Mouse (Mus musculus): ENCODE data around the gene Nfib. TPM values are rescaled to one million over a fixed set of nuclear protein-coding genes. Genes with fewer than 3 reads are reported as not detected.
A peak's percentile ranks its signal among the peaks of the same experiment; 100 is the strongest.

Nfib gene
- polyA plus RNA-seq, 1 experiment from 2014 or later, result 58.4 TPM

GRCm38 (mm10) chr4:82584548-82584947 lies 121.0 kb downstream of the Nfib start:
- Histone ChIP-seq H3K9me3 (no peaks in the 10 kb centered on the region), H3K27ac (peak overlapping the region; percentile 60), H3K27me3 (no peaks in the 10 kb centered on the region), H3K4me2 (replicated peaks) (no peak overlapping the region), H3K4me1 (replicated peaks) (peaks cover 21% of the 10 kb centered on the region), H3K36me3 (no peaks in the 10 kb centered on the region), H3K9ac (replicated peaks) (no peak overlapping the region), H3K4me3 (replicated peaks) (no peak overlapping the region)
- WGBS, result 21% methylated on average over 4 of the region's 4 CpGs
- ATAC-seq, result peak; percentile 90

- Histone ChIP-seq H3K4me3 (replicated peaks) (no peak overlapping the region), H3K27me3 (no peaks in the 10 kb centered on the region), H3K9me3 (no peaks in the 10 kb centered on the region), H3K9ac (replicated peaks) (no peak overlapping the region), H3K4me1 (replicated peaks) (no peaks in the 10 kb centered on the region; the same call in 1 of the 2 replicates), H3K4me2 (replicated peaks) (no peak overlapping the region), H3K36me3 (no peaks in the 10 kb centered on the region), H3K27ac (0 out of 2 replicates have a peak overlapping the region, but pooled peaks have one; percentile 54)
- 69% methylated on average over 7 of the region's 7 CpGs for WGBS
- 0 out of 2 replicates have a peak, but pooled peaks have one; percentile 14 for ATAC-seq
Observed at GRCm38 (mm10) chr4:82573291-82573605, 132.3 kb downstream of the Nfib start.

GRCm38 (mm10) chr4:82572410-82573290 lies 132.9 kb downstream of the Nfib start:
- no peaks in the 10 kb centered on the region for H3K9me3 ChIP-seq
- no peak overlapping the region for H3K4me2 ChIP-seq (replicated peaks)
- no peak overlapping the region for H3K9ac ChIP-seq (replicated peaks)
- WGBS, result 60% methylated on average over 13 of the region's 13 CpGs
- ATAC-seq, result peak; percentile 84
- H3K36me3 ChIP-seq, result no peaks in the 10 kb centered on the region
- H3K4me3 ChIP-seq (replicated peaks), result no peak overlapping the region
- 0 out of 2 replicates have a peak overlapping the region, but pooled peaks have one; percentile 54 for H3K27ac ChIP-seq
- H3K4me1 ChIP-seq (replicated peaks), result no peaks in the 10 kb centered on the region; the same call in 1 of the 2 replicates
- H3K27me3 ChIP-seq, result no peaks in the 10 kb centered on the region

- H3K27me3 ChIP-seq, result no peaks in the 10 kb centered on the region
- no peak overlapping the region for H3K27ac ChIP-seq
- H3K9ac ChIP-seq (replicated peaks), result no peak overlapping the region
- no peaks in the 10 kb centered on the region for H3K36me3 ChIP-seq
- no peak for ATAC-seq
- WGBS, result 91% methylated on average over 2 of the region's 2 CpGs
- no peak overlapping the region for H3K4me3 ChIP-seq (replicated peaks)
- no peak overlapping the region for H3K4me2 ChIP-seq (replicated peaks)
- no peaks in the 10 kb centered on the region for H3K4me1 ChIP-seq (replicated peaks)
- H3K9me3 ChIP-seq, result no peaks in the 10 kb centered on the region
Observed at GRCm38 (mm10) chr4:82558816-82559215, 146.7 kb downstream of the Nfib start.

- Histone ChIP-seq H3K27me3 (no peaks in the 10 kb centered on the region), H3K4me2 (replicated peaks) (no peak overlapping the region), H3K27ac (no peak overlapping the region), H3K36me3 (no peaks in the 10 kb centered on the region), H3K9me3 (no peaks in the 10 kb centered on the region), H3K9ac (replicated peaks) (no peak overlapping the region), H3K4me3 (replicated peaks) (no peak overlapping the region), H3K4me1 (replicated peaks) (no peaks in the 10 kb centered on the region)
- ATAC-seq, result no peak
- WGBS, result 84% methylated on average over 16 of the region's 16 CpGs
Observed at GRCm38 (mm10) chr4:82555673-82556171, 149.8 kb downstream of the Nfib start.

GRCm38 (mm10) chr4:82553658-82554057 lies 151.9 kb downstream of the Nfib start:
- Histone ChIP-seq H3K27me3 (no peaks in the 10 kb centered on the region), H3K4me2 (replicated peaks) (no peak overlapping the region), H3K4me1 (replicated peaks) (no peaks in the 10 kb centered on the region), H3K27ac (no peak overlapping the region), H3K9me3 (no peaks in the 10 kb centered on the region), H3K36me3 (no peaks in the 10 kb centered on the region), H3K4me3 (replicated peaks) (no peak overlapping the region), H3K9ac (replicated peaks) (no peak overlapping the region)
- WGBS, result 81% methylated on average over 3 of the region's 3 CpGs
- ATAC-seq, result no peak

GRCm38 (mm10) chr4:82552238-82552637 lies 153.3 kb downstream of the Nfib start:
- 0 out of 2 replicates have a peak, but pooled peaks cover 2% of the 10 kb centered on the region for H3K27me3 ChIP-seq
- H3K4me2 ChIP-seq (replicated peaks), result no peak overlapping the region
- no peaks in the 10 kb centered on the region for H3K4me1 ChIP-seq (replicated peaks)
- H3K9me3 ChIP-seq, result no peaks in the 10 kb centered on the region
- no peak for ATAC-seq
- H3K27ac ChIP-seq, result no peak overlapping the region
- 73% methylated on average over 7 of the region's 7 CpGs for WGBS
- H3K36me3 ChIP-seq, result no peaks in the 10 kb centered on the region
- no peak overlapping the region for H3K9ac ChIP-seq (replicated peaks)
- H3K4me3 ChIP-seq (replicated peaks), result no peak overlapping the region

GRCm38 (mm10) chr4:82549762-82550380 lies 155.7 kb downstream of the Nfib start:
- WGBS, result 86% methylated on average over 10 of the region's 10 CpGs
- no peak overlapping the region for H3K27ac ChIP-seq
- 0 out of 2 replicates have a peak, but pooled peaks cover 2% of the 10 kb centered on the region for H3K27me3 ChIP-seq
- H3K9me3 ChIP-seq, result no peaks in the 10 kb centered on the region
- H3K4me1 ChIP-seq (replicated peaks), result no peaks in the 10 kb centered on the region
- H3K4me2 ChIP-seq (replicated peaks), result no peak overlapping the region
- no peaks in the 10 kb centered on the region for H3K36me3 ChIP-seq
- H3K9ac ChIP-seq (replicated peaks), result no peak overlapping the region
- ATAC-seq, result no peak
- H3K4me3 ChIP-seq (replicated peaks), result no peak overlapping the region

- Histone ChIP-seq H3K36me3 (no peaks in the 10 kb centered on the region), H3K4me3 (replicated peaks) (no peak overlapping the region), H3K27ac (no peak overlapping the region), H3K4me1 (replicated peaks) (no peaks in the 10 kb centered on the region; the same call in 1 of the 2 replicates), H3K4me2 (replicated peaks) (no peak overlapping the region), H3K9ac (replicated peaks) (no peak overlapping the region), H3K9me3 (no peaks in the 10 kb centered on the region), H3K27me3 (0 out of 2 replicates have a peak, but pooled peaks cover 8% of the 10 kb centered on the region)
- ATAC-seq, result no peak
- WGBS, result 91% methylated on average over 1 of the region's 1 CpGs
Observed at GRCm38 (mm10) chr4:82548247-82548646, 157.3 kb downstream of the Nfib start.

GRCm38 (mm10) chr4:82543936-82544335 lies 161.6 kb downstream of the Nfib start:
- 65% methylated on average over 3 of the region's 3 CpGs for WGBS
- H3K4me1 ChIP-seq (replicated peaks), result peaks cover 7% of the 10 kb centered on the region
- H3K27me3 ChIP-seq, result peaks cover 26% of the 10 kb centered on the region
- no peaks in the 10 kb centered on the region for H3K9me3 ChIP-seq
- H3K27ac ChIP-seq, result no peak overlapping the region
- H3K9ac ChIP-seq (replicated peaks), result no peak overlapping the region
- ATAC-seq, result no peak
- no peaks in the 10 kb centered on the region for H3K36me3 ChIP-seq
- no peak overlapping the region for H3K4me2 ChIP-seq (replicated peaks)
- H3K4me3 ChIP-seq (replicated peaks), result no peak overlapping the region

- H3K9ac ChIP-seq (replicated peaks), result no peak overlapping the region
- H3K4me1 ChIP-seq (replicated peaks), result peaks cover 13% of the 10 kb centered on the region
- no peak overlapping the region for H3K4me2 ChIP-seq (replicated peaks)
- no peaks in the 10 kb centered on the region for H3K36me3 ChIP-seq
- H3K4me3 ChIP-seq (replicated peaks), result no peak overlapping the region
- no peak overlapping the region for H3K27ac ChIP-seq
- WGBS, result 33% methylated on average over 4 of the region's 4 CpGs
- ATAC-seq, result no peak
- H3K9me3 ChIP-seq, result no peaks in the 10 kb centered on the region
- peaks cover 30% of the 10 kb centered on the region for H3K27me3 ChIP-seq
Observed at GRCm38 (mm10) chr4:82543398-82543740, 162.2 kb downstream of the Nfib start.

GRCm38 (mm10) chr4:82542656-82543397 lies 162.7 kb downstream of the Nfib start:
- H3K9me3 ChIP-seq, result no peaks in the 10 kb centered on the region
- H3K4me3 ChIP-seq (replicated peaks), result no peak overlapping the region
- WGBS, result 59% methylated on average over 10 of the region's 10 CpGs
- H3K9ac ChIP-seq (replicated peaks), result no peak overlapping the region
- no peaks in the 10 kb centered on the region for H3K36me3 ChIP-seq
- peaks cover 30% of the 10 kb centered on the region for H3K27me3 ChIP-seq
- no peak for ATAC-seq
- H3K4me1 ChIP-seq (replicated peaks), result peaks cover 18% of the 10 kb centered on the region
- H3K27ac ChIP-seq, result no peak overlapping the region
- no peak overlapping the region for H3K4me2 ChIP-seq (replicated peaks)
